Mouse (Mus musculus) adrenal gland, adult (tissue): ENCODE measurements around the gene Snrpf.
"Not testable (repeated sequence)": the region's sequence is repeated elsewhere in the genome, so short reads cannot be mapped to it uniquely, and the experiment has no call there.

Experiments used
- DNase-seq, 2 experiments: peaks; one replicate each; pipeline ENCODE4 v3.0.0; 2022 to 2023; ENCODE audit warnings: low spot score in 1 of 2; ENCODE audit not compliant: inconsistent age in 2 of 2

Gene Snrpf

GRCm38 (mm10) chr10:93577271-93577886 lies 12.1 kb downstream of the Snrpf start:
- DNase-seq: peak; percentile 72 to 92

- no peak for DNase-seq
Observed at GRCm38 (mm10) chr10:93575960-93576359, 13.5 kb downstream of the Snrpf start.

DNA sequence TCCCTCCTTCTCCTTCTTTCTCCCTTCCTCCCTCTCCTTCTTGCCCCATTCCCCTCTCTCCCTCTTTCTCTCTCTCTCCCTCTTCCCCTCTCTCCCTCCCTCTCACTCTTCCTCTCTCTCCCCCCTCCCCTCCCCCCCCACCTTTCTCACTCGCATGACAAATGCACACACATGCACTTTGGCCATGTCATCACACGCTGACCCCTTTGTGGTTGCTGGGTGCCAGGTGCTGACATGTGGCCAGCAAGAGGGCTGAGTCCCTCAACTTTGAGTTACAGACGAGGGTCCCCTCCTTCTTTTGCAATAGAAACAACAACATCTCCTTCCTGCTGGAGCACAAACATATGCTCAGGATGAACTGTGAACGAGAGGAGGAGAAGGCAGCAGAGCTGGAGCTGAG lies 14.5 kb downstream of the Snrpf start:
- DNase-seq: no peak

DNA sequence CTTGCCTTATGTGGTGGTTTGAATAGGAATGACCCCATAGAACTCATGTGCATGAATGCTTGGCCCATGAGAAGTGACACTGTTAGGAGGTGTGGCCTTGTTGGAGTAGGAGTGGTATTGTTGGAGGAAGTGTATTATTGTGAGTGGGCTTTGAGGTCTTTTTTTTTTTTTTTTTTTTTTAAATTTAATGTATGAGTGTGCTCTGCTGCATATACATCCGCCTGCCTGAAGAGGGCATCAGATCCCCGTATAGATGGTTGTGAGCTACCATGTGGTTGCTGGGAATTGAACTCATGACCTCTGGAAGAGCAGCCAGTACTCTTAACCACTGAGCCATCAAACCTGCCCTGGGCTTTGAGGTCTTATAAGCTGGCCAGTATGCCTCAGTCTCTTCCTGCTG lies 17.3 kb downstream of the Snrpf start:
- no peak for DNase-seq

GRCm38 (mm10) chr10:93568671-93569070 lies 20.8 kb downstream of the Snrpf start:
- DNase-seq: no peak

DNA sequence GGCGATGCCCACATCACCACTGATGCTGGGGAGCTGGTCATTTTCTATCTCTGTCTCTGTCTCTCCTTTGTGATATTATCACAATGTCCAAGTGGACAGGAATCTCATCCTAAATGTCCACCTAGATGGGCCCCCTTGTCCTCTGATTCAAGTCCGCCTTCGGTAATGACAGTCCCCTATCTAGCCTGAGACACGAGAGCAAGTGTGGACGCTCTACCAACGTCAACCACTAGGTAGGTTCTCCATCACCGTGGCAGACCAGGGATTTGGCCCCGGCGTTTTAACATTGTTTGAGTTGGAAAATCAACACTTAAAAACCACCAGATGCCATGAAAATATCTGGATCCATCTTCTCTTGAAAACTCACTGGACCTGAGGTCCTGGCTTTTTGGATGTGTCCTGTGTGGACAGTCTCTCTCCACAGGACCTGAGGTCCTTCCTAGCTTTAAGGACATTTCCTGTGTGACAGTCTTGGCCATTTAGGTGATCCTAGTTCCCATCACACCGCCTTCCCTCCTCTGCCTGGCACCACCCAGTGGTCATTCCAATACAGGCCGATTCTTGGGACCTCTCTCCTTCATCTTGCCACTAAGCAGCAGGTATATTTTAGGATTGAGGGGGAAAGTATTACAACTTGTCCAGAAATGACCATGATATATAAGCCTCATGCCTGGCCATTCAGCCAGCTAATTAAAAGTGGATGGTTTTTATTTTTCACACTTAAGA lies 21.5 kb downstream of the Snrpf start:
- no peak for DNase-seq

DNA sequence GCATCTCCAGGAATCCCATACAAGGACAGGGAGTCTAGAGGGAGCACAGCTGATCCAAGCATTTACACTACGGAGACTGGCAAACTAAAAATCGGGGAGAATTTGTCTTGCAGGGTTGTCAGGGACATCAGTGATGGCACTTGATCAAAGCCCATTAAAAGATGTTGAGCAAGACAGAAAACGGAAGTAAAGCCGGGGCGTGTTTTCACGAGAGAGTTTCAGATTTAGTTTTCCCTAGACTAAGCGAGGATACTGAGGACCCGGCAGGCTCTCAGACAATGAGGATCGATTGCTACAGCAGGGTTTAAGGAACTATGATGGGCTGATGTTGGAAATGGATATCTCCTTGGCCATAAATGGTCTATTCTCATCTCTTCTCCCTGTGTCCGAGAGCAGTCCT lies 22.4 kb downstream of the Snrpf start:
- no peak for DNase-seq

- DNase-seq: no peak
Observed at GRCm38 (mm10) chr10:93564518-93565090, 24.9 kb downstream of the Snrpf start.

DNA sequence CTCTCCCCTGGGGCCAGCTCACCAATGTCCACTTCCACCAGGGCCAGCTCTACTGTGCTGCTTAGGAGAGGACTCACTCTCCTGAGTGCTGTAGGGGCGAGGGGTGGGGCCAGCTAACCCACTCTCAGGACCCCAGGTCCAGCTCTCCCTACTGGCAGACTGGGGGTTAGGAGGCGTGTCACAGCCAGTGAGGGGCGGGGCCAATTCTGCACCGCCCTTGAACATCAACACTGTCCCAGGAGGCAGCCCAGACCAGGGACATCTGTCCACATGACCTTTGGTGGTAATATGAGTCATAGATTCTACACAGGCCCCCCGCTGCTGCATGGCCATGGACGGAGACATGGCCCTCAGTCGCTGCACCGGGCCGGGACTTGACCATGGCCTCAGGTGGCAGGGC lies 29.7 kb downstream of the Snrpf start:
- DNase-seq: peak; percentile 71 to 89

GRCm38 (mm10) chr10:93557971-93558370 lies 31.5 kb downstream of the Snrpf start:
- not testable (repeated sequence) for DNase-seq

DNA sequence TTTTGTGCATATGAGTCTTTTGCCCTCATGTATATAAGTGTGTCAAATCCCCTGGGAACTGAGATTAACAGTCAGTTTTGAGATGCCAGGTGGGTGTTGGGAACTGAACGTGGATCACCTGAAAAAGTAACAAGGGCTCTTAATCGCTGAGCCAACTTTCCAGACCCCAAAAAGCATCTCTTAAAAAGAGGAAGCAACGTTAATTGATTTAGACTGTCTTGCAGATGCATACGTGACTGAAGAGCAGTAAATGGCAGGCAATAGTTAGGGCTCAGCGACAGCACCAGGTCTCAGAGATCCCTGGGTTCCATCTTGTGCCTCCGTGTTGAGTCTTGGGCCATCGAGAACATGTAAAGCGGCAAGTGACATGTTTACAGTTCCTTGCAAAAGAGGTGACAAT lies 36.9 kb downstream of the Snrpf start:
- DNase-seq: no peak

DNA sequence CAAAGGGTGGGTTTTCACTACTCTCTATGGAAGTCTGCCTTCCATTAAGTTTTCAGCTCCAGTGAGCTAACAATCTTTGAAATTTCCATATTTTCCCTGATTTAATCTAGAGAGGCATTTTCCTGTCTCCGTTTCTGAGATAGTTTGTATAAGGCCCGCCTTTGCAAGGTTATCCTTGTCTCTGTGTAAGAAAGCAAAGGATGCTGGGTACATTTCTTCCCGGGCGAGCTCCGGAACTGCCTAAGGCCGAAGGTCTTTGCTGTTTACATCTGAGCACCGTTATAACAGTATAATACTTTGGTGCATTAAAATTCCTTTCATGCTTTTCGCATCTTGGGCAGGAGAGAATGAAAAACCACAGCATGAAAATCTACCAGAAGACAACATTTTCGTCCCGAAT lies 39.7 kb downstream of the Snrpf start:
- no peak for DNase-seq

DNA sequence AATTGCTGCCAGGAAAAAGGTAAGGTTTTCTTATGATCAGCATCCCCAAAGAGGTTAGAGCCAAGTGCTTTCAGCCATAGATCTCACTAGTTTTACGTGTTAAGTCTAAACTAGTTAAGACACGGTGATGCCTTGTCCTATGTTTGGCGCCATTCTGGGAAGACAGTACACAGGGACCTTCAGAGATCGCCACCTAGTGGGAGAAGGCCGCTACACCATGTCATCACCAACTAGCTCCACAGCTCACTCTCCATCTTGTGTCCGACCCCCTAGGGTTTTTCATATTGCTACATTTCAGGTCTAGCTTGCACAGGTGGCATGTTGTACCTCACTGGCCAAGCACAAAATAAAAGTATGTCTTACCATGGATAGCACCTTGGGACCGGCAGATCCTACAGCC lies 40.5 kb downstream of the Snrpf start:
- peak; percentile 53 to 89 for DNase-seq

GRCm38 (mm10) chr10:93547741-93548270 lies 41.7 kb downstream of the Snrpf start:
- no peak for DNase-seq

GRCm38 (mm10) chr10:93544172-93544571 lies 45.3 kb downstream of the Snrpf start:
- DNase-seq: no peak

GRCm38 (mm10) chr10:93543176-93543575 lies 46.3 kb downstream of the Snrpf start:
- DNase-seq: no peak

DNA sequence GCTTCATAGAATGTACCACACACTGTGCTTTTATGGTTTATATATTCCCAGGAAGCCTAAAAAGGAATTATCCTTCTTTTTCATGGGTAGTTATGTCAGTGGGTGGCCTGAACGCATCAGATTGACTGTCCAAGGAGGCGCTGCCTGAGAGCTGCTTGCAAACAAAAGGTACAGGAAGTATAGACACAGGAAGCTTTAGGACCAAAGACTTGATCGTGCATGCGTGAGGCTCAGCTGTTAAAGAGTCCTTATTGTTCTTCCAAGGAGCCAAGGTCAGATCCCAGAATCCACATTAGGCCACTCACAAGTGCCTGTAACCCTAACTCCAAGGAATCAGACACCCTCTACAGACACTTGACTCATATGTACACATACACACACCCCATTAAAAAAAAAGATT lies 47.1 kb downstream of the Snrpf start:
- no peak for DNase-seq

DNA sequence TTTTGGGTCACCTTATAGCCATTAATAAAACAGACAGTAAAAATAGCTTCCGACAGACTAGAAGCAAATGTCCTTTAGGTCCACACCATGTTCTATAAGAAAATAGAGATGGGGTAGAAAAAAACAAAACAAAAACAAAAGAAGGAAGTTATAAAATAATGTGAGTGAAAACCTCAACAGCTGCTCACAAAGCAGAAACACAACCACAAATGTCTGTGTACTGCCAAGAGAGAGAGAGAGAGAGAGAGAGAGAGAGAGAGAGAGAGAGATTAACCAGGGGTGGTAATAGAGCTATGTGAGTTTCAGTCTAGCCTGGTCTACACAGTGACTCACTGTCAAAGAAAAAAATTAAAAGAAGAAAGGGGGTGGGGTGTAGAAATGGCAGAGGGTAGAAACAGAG lies 47.9 kb downstream of the Snrpf start:
- DNase-seq: no peak

GRCm38 (mm10) chr10:93540431-93541210 lies 48.9 kb downstream of the Snrpf start, which contains the start of gene Ccdc38:
Gene Ccdc38 (plus strand): TSS chr10:93540632.
- DNase-seq: peak in 1 of 2 experiments; percentile 9

- peak; percentile 86 to 95 for DNase-seq
Observed at GRCm38 (mm10) chr10:93539775-93540430, 49.6 kb downstream of the Snrpf start, which contains the start of gene Amdhd1. Gene Amdhd1 (minus strand): TSS chr10:93540033.

DNA sequence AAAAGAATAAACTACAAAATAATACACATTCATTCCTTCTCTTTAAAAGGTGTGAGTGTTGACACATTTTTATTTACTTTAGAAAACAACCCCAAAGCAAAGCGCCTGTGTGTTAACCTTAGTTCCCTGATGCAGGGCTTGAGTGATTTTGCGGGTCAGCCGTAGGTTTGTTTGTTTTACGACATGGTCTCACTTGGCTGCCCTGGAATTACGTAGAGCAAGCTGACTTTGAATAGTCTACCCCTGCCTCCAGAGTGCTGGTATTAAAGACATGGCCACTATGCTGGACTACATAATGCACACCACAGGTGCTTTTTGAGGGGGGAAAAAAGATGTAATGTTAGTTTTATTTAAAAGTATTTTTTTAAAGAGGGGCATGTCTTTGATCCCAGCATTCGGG lies 50.7 kb downstream of the Snrpf start:
- no peak for DNase-seq
